Mouse (Mus musculus): ENCODE data around the gene Prickle4.

The Prickle4 gene

DNA sequence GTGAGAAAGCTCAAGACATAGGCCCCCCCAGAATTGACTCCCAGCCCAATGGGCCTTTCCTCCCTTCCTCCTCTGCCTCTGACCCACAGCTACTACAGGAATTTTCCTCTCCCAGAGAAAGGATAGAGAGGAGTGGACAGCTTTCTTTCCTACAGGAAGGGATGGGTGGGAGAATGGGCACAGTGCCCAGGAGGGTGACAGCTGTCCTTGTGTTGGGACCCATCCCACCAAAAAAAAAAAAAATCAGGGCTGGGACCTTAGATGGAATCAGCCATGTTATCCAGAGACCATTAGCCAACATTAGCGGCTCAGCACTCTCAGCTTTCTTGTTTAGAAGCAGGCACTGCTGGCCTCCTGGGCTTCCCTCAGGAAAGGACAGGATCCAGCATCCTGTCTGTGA lies 11.7 kb upstream of the Prickle4 start:
- DNase-seq (ENCODE audit: low read depth, low spot score), result no peak

DNA sequence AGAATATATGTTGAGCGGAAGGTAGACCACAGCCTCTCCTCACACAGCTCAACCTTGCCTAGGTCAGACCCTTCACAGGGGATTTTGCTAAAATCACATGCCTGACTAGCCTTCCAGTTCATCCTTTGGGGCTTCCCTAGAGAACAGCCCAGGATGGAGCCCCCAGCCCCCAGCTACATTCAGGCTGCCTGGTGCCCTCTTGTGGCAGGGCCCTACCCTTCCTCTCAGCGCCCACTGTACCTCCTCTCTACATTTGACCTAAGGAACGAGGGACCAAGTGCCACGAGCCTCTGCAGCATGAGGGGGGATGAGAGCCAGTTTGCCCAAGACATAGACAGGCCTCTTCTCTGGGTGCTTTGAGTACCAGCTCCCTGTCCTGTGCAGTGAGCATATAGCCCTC lies 10.2 kb upstream of the Prickle4 start:
- DNase-seq (ENCODE audit: low read depth, low spot score), result no peak

DNA sequence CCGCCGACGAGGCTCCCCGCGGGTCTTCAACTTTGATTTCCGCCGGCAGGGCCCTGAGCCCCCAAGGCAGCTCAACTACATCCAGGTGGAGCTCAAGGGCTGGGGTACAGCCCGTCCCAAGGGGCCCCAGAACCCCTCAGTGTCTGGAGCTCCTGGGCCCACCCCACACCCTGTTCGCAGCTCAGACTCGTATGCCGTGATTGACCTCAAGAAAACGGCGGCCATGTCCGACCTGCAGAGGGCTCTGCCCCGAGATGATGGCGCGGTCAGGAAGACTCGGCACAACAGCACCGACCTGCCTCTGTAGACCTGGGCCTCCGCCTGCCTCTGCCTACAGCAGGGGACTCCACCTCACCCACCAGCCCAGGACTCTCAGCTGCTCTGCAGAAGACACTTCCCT lies 9.0 kb upstream of the Prickle4 start:
- peak; percentile 46 for DNase-seq (ENCODE audit: low read depth, low spot score)

GRCm38 (mm10) chr17:47702548-47703345 lies 8.2 kb upstream of the Prickle4 start:
- DNase-seq (ENCODE audit: low read depth, low spot score), result peak; percentile 61

DNA sequence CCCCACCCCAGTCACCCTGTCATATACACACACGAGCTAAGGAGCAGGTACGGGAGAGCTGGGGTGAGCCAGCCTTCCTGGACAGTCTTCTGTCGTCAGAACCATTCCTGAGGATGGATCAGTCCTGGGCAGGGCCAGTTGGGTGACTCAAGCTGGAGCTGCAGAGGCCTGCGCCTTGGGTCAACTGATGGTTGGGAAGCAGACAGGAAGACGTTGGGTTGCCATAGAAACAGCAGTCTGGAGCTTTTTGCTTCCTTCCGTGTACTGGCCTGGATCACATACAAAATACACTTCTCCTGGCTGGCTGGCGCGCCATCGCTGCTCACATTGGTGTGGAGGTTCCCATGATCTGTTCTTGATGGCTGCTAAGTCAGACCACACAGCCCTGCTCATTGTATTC lies 7.3 kb upstream of the Prickle4 start:
- no peak for DNase-seq (ENCODE audit: low read depth, low spot score)

GRCm38 (mm10) chr17:47699055-47699454 lies 4.5 kb upstream of the Prickle4 start:
- DNase-seq (ENCODE audit: low read depth, low spot score), result no peak

DNA sequence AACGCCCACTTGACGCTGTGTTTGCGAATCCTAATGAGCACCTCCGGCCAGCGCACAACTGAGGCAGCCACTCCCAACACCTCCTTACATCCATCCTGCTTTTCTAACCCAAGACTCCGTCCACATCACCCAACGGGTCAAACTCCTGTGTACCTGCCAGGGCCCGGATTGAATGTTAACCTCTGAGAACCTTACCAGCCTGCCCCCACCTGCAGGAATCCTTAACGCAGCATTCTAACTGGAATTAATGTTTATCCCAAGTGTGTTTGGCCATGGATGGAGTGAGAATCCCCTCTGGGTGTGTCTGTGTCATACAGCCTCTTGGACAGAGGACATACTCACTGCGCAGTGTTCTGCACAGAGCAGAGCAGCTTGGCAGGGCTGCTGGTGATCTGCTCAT lies 3.6 kb upstream of the Prickle4 start:
- no peak for DNase-seq (ENCODE audit: low read depth, low spot score)

GRCm38 (mm10) chr17:47695337-47695710 lies 788 bp upstream of the Prickle4 start:
- DNase-seq (ENCODE audit: low read depth, low spot score), result no peak

- DNase-seq (ENCODE audit: low read depth, low spot score), result no peak
Measured at GRCm38 (mm10) chr17:47694442-47694502, 264 bp downstream of the Prickle4 start, which contains the start of gene Gm21981. TSS of gene Gm21981 (minus strand) at chr17:47694455.

DNA sequence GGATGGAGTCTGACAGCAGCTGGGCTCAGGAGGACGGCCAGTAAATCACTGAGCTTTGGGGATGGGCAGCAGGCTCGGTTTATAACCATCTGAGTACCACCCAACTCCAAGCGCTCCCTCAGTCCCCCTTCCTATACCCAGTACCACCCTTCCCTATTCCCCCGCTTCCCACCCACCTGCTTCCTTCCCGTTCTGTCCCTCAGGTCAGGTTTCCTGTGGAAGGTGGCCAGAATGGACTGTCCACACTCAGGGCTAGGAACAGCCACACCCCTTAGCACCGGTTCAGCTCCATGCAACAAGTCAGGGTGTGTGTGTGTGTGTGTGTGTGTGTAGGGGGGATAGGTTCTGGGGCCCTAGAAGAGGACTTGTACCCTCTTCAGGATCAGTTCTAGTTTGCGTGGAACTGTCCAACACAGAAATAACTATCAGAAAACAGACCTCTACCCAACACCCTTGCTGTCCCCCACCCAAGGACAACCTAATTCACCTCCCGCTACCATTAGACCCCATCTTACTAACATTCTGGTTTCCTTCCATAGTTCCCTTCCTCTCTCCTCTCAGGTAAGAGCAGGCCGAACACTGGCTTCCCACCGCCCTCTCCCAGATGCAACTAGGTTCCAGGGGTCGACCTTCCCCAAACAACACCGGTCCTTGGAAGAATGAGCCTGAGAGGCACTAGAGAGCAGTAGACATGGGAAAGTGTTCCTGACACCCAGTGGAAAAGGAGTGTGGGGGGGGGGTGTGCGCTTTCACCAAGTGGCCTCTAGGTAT lies 680 bp downstream of the Prickle4 start:
- no peak for DNase-seq (ENCODE audit: low read depth, low spot score)

DNA sequence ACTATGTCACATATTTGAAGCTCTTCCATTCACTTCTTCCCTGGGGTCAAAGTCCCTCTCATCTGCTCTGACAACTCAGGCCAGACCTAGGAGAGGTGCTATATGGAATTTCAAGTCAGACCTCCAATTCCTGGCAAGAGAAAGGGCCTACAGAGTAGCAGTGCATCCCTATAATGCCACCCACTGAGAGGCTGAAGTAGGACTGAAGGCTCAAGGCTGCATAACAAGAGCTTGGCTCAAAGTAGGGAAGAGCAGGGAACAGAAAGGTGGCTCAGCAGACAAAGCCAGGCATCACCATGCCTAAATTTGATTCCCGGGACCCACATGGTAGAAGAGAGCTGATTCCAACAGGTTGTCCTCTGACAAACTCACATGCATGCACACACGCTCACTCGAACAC lies 2.9 kb downstream of the Prickle4 start:
- peak; percentile 64 for DNase-seq (ENCODE audit: low read depth, low spot score)

GRCm38 (mm10) chr17:47689894-47690293 lies 4.6 kb downstream of the Prickle4 start:
- no peak for DNase-seq (ENCODE audit: low read depth, low spot score)

DNA sequence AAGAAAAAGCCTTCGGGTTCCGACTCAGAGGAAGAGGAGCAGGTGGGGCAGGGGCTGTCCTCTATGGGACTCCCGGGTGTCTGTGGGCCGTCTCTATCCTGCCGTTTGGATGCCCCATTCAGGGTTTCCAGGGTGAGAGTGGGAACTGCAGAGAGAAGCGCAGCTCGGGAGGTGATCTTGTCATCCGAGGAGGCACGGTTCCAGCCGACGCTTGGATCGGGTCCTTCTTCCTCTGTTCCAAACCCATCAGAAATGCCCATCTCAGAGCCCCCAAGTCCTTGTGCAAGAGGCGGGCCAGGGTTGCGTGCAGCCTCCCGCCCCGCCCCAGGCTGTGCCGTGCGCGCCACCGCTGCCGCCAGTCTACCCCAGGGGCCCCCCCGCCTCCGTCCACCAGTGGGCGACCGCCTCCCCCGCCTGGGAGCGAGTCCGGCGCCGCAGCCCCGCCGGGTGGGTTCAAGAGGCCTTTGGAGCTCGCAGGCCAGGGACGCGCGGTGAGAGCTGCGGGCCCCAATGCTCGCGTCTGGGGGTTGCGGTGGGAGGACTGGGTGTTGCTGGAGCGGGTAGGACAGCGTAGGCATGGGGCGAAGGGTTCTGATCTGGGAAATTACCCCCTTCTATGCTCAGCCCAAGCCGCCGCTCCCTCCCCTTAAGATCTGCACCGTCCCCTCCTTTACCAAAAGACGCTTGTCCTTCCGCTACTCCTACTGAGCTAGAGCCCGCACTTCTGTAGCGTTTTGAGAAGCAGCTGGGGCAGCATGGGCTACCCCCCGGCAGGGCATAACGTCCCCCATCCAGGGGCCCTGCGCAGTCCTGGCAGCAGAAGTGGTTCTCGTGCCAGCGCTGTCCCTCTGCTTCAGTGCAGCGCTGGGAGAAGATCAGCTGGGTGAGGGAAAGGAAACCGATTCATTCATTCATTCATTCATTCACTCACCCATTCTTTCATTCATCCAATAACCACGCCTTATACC lies 5.6 kb downstream of the Prickle4 start, which contains the start of gene Frs3:
Frs3 (plus strand) TSS at position 423 of the 968 bp plus-strand sequence.
- peak; percentile 61 for DNase-seq (ENCODE audit: low read depth, low spot score)

GRCm38 (mm10) chr17:47688344-47688607 lies 6.3 kb downstream of the Prickle4 start, which contains the start of gene Tomm6:
TSS of gene Tomm6 (minus strand) at chr17:47688386.
- no peak for DNase-seq (ENCODE audit: low read depth, low spot score)

DNA sequence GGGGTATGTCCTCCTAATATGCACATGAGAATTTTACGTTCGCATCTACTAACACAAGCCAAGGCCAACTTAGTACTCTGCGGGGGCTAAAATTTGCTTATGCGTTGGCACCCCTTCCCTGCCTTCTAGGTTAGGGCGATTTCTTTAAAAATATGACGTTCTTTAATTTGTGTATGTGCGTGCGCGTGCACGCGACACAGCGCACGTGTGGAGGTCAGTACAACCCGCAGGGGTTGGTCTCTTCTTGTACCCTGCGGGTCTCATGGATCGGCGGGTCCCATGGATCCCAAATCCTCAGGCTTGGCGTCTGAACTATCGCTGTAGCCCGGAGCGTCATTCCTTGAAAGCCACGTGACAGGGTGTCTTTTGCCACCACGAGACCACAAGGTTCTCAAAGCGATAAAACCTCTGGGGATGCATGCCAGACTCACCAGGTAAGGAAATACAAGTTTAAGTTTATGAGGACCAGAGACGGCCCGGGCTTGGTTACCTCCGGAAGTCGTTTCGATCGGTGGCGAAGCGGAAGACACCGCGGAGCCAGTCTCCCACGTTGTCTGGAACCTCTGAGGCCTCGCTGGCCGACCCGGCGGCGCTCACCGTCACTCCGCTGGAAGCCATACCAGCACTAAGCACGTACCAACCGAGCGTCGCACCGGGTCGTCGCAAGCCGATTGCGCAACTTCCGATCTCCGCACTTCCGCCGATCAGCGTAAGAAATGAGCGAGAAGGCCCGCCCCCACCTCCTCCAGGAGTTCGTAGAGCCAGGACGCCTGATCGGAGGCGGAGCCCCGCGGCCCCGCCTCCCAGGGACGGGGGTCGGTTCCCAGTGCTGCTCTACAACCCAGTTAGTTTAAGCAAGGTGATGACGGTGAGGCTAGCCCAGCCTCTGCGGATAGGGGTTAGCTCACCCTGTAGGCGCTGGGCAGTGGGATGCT lies 6.9 kb downstream of the Prickle4 start:
- DNase-seq (ENCODE audit: low read depth, low spot score), result peak; percentile 99

GRCm38 (mm10) chr17:47682836-47683235 lies 11.7 kb downstream of the Prickle4 start:
- no peak for DNase-seq (ENCODE audit: low read depth, low spot score)

DNA sequence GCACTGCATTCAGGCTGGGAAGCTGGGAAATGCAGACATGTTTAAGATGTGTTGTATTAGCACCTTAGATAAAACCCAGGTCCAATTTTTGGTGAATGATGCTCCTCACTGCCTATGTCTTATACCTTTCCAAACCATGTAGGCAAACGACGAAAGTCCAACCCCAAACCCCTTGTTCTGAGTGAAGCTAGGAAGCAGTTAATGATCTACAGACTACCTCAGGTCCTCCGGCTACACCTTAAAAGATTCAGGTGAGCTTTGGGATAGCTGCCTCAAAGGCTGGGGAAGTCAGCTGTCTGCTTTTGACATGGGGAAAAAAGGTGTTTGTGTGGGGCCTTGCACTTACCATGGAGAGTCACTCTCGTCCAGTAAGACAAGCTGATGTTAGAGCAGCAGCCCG lies 15.8 kb downstream of the Prickle4 start:
- DNase-seq (ENCODE audit: low read depth, low spot score), result no peak

DNA sequence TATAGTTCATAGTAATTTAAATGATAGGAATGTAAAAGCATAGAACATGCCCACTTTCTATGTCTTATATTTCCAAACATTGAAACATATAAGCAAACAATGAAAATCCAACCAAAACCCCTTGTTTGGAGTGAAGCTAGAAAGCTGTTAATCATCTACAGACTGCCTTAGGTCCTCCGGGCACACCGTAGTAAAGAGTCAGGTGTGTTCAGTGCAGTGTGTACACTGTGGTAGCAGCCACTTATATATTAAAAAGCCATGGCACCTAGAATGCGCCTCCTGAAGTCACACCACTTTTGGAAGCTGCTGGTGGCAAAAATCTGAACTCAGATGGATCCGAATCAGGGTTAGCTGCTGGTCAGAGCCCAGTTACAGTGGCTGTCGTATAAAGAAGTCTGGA lies 16.3 kb downstream of the Prickle4 start:
- DNase-seq (ENCODE audit: low read depth, low spot score), result no peak

- DNase-seq (ENCODE audit: low read depth, low spot score), result peak; percentile 84
Measured at GRCm38 (mm10) chr17:47676581-47676980, 18.0 kb downstream of the Prickle4 start.

DNA sequence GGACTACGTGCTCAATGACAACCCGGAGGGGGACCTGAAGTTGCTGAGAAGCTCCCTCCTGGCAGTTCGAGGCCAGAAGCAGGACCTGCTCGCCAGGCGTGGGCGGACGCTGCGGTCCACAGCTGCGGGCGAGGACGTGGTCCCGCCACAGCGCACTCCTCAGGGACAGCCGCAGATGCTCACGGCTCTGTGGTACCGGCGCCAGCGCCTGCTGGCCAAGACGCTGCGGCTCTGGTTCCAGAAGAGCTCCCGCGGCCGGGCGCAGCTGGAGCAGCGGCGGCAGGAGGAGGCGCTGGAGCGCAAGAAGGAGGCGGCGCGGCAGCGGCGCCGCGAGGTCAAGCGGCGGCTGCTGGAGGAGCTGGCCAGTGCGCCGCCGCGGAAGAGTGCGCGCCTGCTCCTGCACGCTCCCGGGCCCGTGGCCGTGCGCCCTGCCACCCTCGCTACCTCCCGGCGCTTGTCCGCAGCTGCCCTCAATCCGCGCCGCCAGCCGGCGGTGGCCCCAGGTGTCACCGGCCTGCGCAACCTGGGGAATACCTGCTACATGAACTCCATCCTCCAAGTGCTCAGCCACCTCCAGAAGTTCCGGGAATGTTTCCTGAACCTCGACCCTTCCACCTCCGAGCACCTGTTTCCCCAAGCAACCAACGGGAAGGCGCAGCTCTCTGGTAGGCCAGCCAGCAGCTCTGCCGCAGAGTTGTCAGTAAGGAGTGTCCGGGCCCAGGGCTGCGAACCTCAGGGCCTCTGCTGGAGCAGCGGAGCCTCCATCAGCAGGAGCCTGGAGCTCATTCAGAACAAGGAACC lies 22.0 kb downstream of the Prickle4 start:
- peak; percentile 90 for DNase-seq (ENCODE audit: low read depth, low spot score)

GRCm38 (mm10) chr17:47671988-47672310 lies 22.6 kb downstream of the Prickle4 start:
- no peak for DNase-seq (ENCODE audit: low read depth, low spot score)
